Mouse (Mus musculus) left cerebral cortex, adult 11 months (tissue): ENCODE data around the gene Hpn.

ENCODE experiments used
- DNase-seq: peaks from one replicate; pipeline ENCODE4 v3.0.0; 2022; ENCODE audit warnings: low spot score

The Hpn gene

DNA sequence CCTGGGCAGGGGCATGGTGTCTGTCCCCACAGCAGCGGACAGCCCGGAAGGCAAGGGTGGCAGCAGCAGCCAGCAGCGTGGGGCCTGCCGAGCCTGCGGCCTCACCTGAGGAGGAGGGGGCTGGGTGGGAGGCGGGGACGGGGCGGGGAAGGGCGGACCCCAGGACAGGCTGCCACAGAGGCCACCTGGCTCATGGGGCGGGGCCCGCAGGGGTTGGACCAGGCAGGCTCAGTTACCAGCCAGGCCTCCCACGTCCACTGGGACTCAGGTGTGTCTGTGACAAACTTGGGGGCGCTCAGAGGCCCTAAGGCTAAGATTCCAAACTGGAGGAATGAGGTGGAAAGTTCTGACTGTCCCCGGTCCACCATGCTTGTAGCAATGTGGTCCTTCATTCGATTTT is at the start of gene Hpn:
Hpn (minus strand) TSS at position 109 of the 400 bp plus-strand sequence.
- no peak for DNase-seq

DNA sequence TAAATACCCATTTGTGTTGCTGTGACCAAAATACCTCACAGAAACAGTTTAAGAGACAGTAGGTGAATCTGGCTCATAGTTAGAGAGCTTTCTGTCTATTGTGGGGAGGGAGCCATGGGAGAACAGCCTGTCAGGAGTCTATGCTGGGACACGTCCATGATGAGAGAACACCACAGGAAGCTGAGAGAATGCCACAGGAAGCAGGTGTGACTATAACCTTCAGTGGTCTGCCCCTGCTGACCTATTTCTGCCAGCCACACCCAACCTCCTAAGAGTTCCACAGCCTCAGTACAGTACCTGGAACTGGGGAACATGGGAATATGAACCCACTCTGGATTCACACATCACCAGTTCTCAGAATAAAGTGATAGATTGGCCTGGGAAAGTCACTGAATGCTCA is 49.7 kb upstream of the Hpn start:
- DNase-seq = no peak

DNA sequence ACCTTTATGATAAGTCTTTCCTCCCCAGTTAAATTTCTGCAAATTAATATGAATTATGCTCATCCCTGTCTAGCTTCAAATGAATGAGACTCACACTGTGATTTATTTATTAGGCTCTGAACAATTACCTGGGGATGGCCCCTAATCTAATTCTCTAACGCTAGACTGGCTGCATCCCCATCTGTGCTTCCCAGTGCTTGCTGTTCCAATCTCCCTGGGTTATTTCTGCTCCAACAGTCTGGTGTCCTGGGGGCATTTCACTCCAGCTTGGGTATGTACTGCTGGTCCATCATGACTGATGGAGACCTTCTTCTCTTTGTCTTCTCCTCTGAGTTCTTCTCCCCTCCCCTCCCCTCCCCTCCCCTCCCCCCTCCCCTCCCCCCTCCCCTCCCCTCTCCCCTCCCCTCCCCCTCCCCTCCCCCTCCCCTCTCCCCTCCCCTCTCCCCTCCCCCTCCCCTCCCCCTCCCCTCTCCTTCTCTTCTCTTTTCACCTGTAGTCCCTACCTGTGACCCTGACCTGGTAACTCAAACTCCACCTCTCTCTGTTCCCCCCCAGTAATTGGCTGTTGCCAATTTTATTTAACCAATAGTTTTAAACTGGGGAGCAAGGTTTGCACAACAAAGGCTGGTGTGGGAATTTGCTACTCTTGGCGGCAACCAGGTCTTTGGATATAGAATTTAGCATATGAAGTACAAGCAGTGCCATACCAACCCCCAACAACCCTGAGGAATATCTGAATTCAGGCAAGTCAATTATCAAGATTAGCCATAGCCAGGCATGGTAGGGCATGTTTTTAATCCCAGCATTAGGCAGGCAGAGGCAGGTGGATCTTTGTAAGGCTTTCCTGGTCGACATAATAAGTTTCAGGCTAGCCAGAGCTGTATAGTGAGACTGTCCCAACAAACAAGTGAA is 48.8 kb upstream of the Hpn start:
- no peak for DNase-seq

DNA sequence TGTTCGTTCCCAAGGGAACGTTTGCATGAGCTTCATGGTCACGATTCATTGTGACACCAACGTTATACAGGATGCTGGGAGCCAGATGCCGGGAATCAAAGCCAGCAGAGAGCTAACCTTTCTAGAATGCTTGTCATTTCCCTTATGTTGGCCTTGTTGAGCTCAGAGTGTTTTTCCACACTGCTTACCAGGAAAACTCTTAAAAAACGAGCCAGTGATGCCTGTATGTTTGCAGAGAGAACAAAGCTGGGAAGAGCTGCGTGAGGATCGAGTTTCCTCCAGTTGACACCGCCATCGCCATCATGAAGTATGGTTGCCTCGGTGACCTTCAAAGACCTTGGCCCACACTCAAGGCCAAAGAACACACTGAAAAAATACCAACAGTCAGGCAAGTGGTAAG is 47.2 kb upstream of the Hpn start:
- no peak for DNase-seq

DNA sequence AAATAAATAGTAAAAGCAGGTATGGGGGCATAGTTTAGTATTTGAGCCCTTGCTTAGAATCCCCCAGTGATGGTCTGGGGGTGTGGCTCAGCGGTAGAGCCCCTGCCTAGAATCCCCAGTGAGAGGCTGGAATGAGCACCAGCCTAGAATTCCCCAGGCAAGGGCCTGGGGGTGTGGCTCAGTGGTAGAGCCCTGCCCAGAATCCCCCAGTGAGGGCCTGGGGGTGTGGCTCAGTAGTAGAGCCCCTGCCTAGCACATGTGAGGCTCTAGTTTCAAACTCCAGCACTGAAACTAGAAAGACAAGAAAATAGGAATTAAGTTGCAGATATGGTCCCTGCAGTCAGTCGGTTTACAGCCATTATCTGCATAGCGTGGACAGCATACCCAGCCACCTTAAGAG is 46.7 kb upstream of the Hpn start:
- no peak for DNase-seq

DNA sequence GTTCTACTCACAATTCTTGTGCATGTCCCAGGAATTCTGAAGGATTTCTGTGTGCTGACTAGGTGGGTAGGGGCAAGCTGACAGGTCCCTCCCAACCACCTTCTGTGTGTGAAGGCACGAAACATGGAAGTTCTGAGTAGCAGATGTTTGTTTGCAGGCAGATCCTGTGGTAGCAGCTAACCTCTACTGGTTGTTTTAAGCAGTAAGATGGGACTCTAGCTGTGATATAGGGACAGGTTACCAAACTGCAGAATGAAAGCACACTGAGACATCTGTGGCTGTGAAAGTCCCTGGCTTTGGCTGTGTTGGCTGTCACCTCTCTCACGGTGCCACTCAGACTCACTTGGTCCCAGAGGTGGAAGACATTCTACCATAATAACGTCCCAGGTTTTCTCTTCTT is 46.2 kb upstream of the Hpn start:
- no peak for DNase-seq

DNA sequence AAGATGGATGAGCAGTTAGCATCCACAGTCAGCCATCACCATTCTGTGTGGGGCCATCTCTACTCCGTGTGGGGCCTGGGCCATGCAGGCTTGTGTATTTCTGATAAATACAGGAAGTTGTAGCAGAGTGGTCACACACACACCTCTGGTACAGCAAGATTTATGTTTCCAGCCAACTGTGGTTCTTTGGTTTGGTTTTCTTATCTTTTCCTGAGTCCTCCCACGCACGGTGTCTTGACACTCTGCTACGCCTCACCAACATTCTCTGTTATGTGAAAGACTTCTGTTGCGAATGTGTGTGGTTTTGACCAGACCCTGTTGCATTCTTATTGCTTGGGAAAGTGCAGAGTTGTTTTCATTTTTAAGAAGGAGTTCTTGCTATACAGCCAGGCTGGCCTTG is 45.7 kb upstream of the Hpn start:
- DNase-seq = no peak

DNA sequence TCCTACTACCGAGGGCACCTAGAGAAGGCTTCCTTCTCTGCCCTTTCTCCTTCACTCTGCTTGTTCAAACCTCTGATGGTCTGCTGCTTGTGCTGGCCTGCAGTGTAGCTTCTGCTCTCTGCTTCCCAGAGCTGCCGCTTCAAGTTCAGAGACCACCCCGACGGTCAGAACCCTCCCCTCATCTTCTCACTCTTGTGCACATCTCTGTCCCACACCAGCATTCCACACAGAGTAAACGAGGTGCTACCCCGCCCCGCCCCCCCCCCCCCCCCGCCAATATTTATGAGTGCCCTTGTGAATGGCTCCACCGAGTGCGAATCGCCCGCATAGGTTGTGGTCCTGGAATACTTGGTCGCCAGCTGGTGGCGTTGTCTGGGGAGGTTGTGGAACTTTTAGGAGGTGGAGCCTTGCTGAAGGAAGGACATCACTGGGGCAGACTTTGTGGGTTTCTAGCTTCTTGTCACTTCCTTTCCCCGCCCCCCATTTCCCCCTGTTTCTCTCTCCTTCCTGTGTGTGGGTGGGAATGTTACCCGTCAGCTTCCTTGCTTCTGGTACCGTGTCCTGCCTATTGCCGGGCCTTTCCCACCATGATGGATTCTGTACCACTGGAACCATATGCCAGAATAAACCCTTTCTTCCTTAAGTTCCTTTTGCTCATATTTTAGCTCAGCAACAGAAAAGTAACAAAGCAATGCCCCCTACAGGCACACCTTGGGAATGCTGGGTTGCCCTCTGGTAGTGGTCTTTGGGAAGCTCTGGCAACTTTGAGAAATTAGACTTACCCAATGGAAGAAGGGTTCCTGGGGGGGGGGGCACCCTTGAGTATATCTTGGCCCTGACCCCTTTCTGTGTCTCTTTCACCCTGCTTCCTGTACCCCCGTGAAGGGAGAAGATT is 41.2 kb upstream of the Hpn start:
- no peak for DNase-seq

DNA sequence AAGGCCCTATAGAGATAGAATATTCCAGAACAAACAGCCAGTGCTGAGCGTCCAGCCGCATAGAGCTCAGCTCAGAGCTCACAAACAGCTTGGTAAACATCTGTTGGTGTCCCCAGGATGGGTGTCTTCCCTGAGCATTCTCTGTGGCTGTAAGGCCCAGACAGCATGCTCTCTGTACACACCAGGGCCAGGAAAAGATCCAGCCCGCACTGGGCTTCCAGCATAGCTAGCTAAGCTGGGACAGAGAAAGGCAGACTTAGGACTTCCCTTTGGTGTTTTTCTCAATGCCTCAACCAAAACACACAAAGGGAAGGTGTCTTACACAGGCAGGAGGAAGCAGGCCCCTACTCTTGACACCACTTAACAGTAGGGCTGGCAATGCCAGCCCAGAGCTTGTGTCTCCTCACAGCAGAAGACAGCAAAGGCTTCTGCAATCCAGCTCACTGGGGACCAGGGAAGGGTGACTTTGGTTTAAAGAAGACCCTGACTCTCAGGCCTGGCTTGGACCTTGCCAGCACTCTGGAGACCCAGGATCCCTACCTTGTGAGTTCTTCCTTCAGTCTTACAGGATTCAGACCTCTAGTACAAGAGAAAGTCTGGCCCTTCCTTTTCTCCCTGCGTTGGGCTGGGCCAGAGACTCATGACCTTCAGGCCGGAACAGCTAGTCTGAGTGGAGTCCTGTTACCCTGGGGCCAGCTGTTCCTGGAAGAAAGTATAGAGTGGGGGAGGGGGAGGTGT is 40.4 kb upstream of the Hpn start, which contains the start of gene Gramd1a:
Gramd1a (minus strand) TSS at position 601 of the 738 bp plus-strand sequence.
- no peak for DNase-seq

DNA sequence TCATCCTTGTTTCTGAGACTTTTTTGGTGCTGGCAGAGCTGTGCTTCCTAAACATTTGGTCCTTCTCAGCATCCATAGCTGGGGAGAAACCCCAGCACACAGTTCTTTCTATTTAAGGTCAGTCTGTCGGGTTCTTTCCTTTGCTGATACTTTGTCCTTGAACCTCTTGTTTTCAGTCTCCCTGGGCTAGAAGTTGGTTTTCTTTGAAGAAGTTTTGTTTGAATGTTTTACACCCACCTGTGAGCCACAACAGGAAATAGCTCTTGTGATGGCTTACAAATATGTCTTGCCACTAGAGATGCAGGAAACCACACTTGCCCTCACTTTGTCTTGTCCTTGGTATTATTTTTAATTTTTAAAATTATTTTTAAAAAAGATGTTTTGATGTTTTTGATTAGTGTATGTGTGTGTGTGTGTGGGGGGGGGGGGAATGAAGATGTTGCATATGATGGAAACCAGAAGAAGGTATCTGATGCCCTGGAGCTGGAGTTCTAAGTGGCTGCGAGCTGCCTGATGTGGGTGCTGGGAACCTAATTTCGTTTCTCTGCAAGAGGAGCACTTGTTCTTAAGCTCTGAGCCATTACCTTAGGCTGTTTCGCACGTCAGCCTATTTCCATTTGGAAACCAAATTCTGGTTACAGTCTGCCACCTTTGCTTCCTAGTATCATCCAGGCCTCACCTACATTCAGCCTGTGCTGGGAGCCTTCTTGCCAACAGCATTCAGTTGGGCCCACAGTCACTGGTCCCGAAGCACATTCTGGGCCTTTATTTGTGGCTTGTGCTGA is 38.6 kb upstream of the Hpn start:
- no peak for DNase-seq

DNA sequence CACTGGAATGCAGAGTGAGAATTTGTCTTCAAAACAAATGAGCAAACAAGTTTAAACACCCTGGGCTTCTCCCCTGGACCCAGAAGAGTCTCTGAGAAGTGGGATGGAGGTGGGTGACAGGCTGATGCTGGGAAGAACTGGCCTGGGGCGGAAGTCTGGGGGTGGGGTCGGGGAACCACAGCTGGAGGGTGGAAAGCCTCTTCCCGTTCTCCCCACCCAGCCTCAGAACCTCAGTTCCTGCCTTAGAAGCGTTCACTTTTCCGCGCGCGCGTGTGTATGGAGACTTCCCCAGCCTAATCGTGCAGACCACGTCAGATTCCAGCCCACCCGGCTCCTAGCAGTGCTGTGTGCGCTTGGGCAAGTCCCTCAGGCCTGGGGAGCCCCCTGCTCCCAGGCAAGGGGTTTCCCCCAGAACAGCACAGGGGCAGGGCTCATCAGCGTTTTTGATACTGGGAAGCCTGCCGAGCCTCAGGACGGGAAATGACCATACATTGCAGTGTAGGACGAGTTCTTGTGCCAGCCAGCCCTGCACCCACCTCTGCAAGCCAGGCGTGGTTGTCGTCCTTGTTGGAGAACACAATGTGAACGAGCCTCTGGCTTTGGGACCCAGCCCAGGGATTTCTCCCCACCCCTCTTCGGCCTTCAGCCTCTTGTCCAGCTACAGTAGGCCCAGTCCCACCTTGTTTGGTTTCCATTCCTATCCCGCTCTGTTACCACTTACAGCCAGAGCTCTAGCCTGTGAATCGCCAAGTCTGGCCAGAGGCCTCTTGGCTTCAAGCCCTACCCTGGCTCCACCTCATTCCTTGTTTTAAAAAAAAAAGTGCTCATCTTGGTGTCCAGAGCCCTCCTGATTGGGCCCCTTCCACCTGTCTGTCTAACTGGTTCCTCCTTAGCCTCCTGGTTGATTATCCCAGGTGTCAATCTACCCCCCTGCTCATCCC is 36.5 kb upstream of the Hpn start:
- no peak for DNase-seq

DNA sequence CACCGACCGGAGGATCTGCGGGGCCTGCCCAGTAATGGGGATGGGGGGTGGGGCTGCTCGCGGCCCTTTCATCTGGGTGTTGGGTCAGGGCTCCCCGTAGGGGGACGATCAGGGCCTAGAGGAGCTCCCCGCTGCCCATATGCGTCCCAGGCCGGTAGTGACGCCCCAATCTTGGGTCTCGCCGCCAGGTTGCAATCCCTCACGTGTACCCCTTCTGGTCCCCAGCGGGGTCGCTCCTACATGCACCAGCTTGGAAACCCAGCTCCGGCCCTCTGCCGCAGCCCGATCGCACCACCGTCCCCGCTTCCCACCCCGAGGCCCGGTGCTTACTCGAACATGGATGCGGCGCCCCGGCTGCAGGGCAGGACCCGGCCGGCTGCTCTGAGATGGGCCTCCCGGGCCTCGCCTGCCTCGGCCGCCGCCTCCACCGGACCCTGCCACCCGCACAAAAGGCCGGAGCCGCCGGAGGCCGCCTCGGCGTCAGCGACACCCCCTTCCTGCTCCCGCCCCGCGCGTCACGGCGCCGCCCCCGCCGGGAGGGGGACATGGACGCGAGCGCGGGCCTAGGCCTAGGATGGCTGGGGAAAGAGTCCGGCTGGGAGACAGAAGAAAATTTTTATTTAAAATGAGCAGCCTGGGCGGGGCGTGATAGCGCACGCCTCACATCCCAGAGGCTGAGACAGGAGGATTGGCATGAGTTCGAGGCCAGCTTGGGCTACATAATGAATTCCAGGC is 35.6 kb upstream of the Hpn start:
- DNase-seq = peak; percentile 76

DNA sequence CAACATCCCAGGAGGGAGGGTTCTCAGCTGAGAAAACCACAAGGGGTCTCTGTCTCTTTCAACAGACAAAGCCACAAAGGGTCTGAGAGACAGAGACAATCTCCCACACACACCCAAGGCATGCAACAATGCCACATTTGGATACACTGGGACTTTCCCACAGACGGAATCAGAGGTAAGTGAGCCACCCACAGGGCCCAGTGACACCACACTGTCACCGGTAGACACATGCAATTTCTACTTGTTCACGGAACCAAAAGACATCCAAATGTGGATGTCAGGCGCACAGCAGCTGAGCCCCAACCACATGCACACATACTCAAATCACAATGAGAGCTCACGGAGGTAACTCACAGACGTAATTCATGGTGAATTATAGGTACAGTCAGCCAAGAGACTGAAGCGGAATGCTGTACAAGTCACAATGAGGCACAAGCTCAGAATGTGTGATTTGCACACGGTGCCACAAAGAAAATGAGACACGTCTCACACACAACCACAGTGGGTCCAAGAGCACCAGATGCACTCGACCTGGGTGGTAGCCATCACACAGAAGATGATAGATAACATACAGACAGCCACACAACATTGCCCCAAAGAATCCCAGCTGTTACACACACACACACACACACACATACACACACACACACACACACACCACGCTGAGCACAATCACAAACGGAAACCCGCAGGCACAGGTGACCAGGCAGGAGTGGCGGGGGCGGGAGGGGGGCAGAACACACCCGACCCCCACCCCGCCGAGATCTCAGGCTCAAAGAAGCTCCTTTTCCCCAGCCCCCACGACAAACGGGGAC is 34.9 kb upstream of the Hpn start:
- DNase-seq = no peak

DNA sequence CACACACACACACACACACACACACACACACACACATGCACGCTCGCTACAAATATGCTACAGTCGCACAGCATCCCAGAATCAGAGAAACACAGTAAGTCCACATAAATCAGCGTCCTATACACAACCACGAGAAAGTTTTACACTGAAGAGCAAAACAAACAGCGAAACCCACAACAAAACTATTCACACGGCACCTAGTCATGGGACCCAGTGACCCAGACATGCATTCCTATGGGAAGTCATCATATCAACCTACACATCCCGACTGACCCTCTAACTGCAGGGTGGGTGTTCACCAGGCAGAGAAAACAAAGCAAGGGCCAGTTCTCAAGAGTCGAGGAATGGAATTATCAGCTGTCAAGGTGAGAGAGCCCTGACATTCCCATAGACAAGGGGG is 34.2 kb upstream of the Hpn start:
- no peak for DNase-seq

DNA sequence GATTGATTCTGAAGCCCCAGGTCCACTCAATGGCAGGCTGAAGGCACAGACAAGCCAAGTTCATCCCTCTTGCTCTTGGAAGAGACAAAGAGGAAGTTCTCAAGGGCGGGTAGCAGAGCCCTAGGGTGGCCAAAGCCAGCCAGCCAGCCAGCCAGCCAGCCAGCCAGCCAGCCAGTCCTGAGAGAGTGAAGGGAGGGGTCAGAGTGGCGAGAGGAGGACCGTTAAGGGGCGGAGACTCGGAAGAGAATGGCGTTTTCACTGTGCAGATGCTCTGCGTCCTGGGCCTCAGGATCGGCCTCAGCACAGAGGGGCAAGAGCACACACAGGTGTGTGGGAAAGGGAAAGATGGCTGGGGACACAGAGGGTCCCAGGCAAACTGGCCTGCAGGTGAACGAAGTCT is 33.7 kb upstream of the Hpn start:
- DNase-seq = no peak

DNA sequence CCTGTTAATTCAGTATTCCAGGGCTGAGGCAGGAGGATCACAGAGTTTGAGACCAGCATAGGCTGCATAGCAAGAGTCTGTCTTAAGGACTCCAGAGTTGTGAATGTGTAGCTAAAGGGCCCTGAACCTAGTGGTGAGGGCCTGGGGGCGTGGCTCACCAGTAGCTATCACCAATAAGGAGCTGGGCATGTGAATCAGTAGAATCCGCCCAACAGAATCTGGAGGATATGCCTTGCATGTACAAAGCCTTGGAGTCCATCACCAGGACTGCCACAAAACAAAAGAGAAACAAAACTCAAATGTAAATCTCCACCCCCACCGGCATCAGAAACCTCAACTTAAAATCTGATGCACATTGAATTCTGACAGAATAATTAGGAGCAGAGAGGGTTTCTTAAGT is 33.0 kb upstream of the Hpn start:
- DNase-seq = no peak

DNA sequence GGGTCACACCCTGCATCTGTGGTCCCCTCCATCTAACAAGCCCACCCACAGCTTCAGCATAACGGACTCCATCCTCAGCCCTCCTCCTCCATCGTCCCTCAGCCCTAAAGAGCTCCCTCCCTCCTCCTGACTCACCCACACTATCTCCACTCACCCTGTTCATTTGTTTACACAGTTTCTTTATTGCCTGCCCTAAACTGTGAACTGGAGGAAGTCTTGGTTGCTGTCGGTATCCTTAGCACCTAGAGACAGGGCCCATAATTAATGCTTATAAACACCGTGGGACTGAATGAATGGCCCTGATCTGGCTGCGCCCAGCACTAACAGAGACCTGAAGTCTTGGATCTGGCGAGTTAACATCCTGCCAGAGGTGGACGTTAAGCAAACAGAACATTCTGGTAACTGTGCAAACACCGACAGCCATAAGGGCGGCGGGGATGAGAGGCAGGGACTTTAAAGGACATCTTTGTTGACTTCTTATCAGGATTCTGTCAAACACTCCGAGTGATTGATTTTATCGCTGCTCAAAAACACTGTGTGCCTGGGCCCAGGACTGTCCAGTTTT is 30.6 kb upstream of the Hpn start:
- no peak for DNase-seq

DNA sequence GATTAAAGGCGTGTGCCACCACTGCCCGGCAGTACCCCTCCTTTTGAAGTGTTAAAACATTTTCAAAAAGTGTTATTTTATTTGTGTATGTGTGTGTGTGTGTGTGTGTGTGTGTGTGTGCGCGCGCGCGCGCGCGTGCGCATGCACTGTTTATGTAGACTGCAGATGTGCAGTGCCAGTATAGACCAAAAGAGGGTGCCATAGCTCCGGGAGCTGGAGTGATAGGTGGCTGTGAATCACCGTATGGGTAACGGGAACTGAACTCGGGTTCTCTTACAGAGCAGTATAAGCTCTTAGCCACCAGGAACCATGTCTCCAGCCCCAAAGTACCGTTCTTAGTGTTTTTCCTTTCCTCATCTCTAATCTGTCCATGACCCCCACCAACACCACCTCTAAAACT is 29.8 kb upstream of the Hpn start:
- DNase-seq = no peak
